Mouse (Mus musculus) MEL (cell line): ENCODE results near the gene Pelo.

ENCODE experiments used
- CTCF ChIP-seq, 3 experiments: IDR thresholded peaks in 2 of 3; conservative IDR thresholded peaks in 1 of 3; 2 replicates each; pipeline ENCODE4 v1.5.1; 2011 to 2012; ENCODE audit warnings: low read length in 3 of 3, low read depth in 2 of 3, mild to moderate bottlenecking in 2 of 3, improper control_type of control experiment in 1 of 3, inconsistent platforms in 1 of 3, mixed read lengths in 1 of 3, moderate library complexity in 1 of 3; ENCODE audit not compliant: control insufficient read depth in 1 of 3, insufficient read depth in 1 of 3, poor library complexity in 1 of 3, severe bottlenecking in 1 of 3
- GABPA ChIP-seq: IDR thresholded peaks from 2 replicates; pipeline ENCODE4 v1.6.1; 2012; ENCODE audit warnings: low read depth, mild to moderate bottlenecking, inconsistent platforms, low read length, improper control_type of control experiment, moderate library complexity
- MYB ChIP-seq: IDR thresholded peaks from 2 replicates; pipeline ENCODE4 v1.6.1; 2011; ENCODE audit warnings: mild to moderate bottlenecking, low read depth, low read length, improper control_type of control experiment
- POLR2A ChIP-seq, 2 experiments: IDR thresholded peaks; 2 replicates each; pipeline ENCODE4 v1.6.1; 2011 to 2012; ENCODE audit warnings: low read length in 2 of 2, mild to moderate bottlenecking in 2 of 2, control low read depth in 1 of 2, improper control_type of control experiment in 1 of 2, low read depth in 1 of 2, moderate library complexity in 1 of 2; ENCODE audit not compliant: control insufficient read depth in 1 of 2, insufficient read depth in 1 of 2, poor library complexity in 1 of 2
- POLR2AphosphoS2 ChIP-seq: IDR thresholded peaks from 2 replicates; pipeline ENCODE4 v1.6.1; 2011; ENCODE audit warnings: low read length, improper control_type of control experiment
- USF1 ChIP-seq: IDR thresholded peaks from 2 replicates; pipeline ENCODE4 v1.6.1; 2014; ENCODE audit warnings: low read depth, mild to moderate bottlenecking, inconsistent platforms, low read length, improper control_type of control experiment, moderate library complexity

GRCm38 (mm10) chr13:115067324-115067967, 22.5 kb downstream of the Pelo start:
- no peak for TF ChIP-seq MYB
- TF ChIP-seq GABPA = no peak
- no peak for TF ChIP-seq CTCF (IDR thresholded peaks at IDR 0.05 in 2 of 3, conservative IDR thresholded peaks at IDR 0.05 in 1 of 3; ENCODE audit: control insufficient read depth in 1 of 3, insufficient read depth in 1 of 3, low read depth in 2 of 3, low read length in 3 of 3, poor library complexity in 1 of 3, severe bottlenecking in 1 of 3)
- TF ChIP-seq USF1 = no peak
- no peak for TF ChIP-seq POLR2AphosphoS2
- TF ChIP-seq POLR2A (IDR thresholded peaks at IDR 0.05; ENCODE audit: control insufficient read depth in 1 of 2, insufficient read depth in 1 of 2, low read depth in 1 of 2, low read length in 2 of 2, poor library complexity in 1 of 2) = no peak
